Mouse (Mus musculus) liver, adult 2 months (tissue): ENCODE measurements around the gene Eif4a1.

Experiments
- CTCF ChIP-seq: fragments of 200-500 bp; IDR thresholded peaks from 2 replicates; pipeline ENCODE4 v1.5.1; 2011; ENCODE audit warnings: low read depth, low read length, control low read depth
- POLR2A ChIP-seq: fragments of 200-500 bp; IDR thresholded peaks from 2 replicates; pipeline ENCODE4 v1.6.1; 2011; ENCODE audit warnings: low read length, control low read depth; ENCODE audit not compliant: insufficient read depth; ENCODE audit errors: extremely low read depth

GRCm38 (mm10) chr11:69686377-69686776 lies 14.2 kb upstream of the Eif4a1 start:
- TF ChIP-seq CTCF (no peak), POLR2A (no peak)
